Mouse (Mus musculus) E14TG2a.4 (cell line): ENCODE data around the gene Mdm1.

Experiments used
- H3K27me3 ChIP-seq: 2 replicates; pipeline ENCODE4 v1.6.1; 2014; ENCODE audit warnings: low read length, control low read depth; ENCODE audit not compliant: insufficient read depth
- H3K36me3 ChIP-seq: 2 replicates; pipeline ENCODE4 v1.6.1; 2014; ENCODE audit warnings: low read length, control low read depth; ENCODE audit not compliant: insufficient read depth
- H3K4me1 ChIP-seq: replicated peaks from 2 replicates; pipeline ENCODE4 v1.6.1; 2014; ENCODE audit warnings: low read depth, low read length, control low read depth
- H3K4me3 ChIP-seq: replicated peaks from 2 replicates; pipeline ENCODE4 v1.5.1; 2014; ENCODE audit warnings: mild to moderate bottlenecking, low read length
- H3K9me3 ChIP-seq: 2 replicates; pipeline ENCODE4 v1.6.1; 2014; ENCODE audit warnings: low read length, control low read depth
- CTCF ChIP-seq: conservative IDR thresholded peaks from 2 replicates; pipeline ENCODE4 v1.5.1; 2014; ENCODE audit warnings: low read length
- NANOG ChIP-seq: IDR thresholded peaks from 2 replicates; pipeline ENCODE4 v1.6.1; 2014; ENCODE audit warnings: borderline replicate concordance, low read length, mixed read lengths
- POU5F1 ChIP-seq: IDR thresholded peaks from 2 replicates; pipeline ENCODE4 v1.6.1; 2014; ENCODE audit warnings: low read length, borderline replicate concordance

Gene Mdm1

GRCm38 (mm10) chr10:118114271-118114670 lies 27.3 kb upstream of the Mdm1 start:
- peaks cover 30% of the 10 kb centered on the region for H3K4me1 ChIP-seq
- no peaks in the 10 kb centered on the region for H3K9me3 ChIP-seq
- H3K27me3 ChIP-seq, result 0 out of 2 replicates have a peak, but pooled peaks cover 2% of the 10 kb centered on the region
- TF ChIP-seq CTCF (no peak), NANOG (no peak), POU5F1 (no peak)
- no peaks in the 10 kb centered on the region for H3K36me3 ChIP-seq
- H3K4me3 ChIP-seq, result no peak overlapping the region

- Histone ChIP-seq H3K36me3 (no peaks in the 10 kb centered on the region), H3K9me3 (no peaks in the 10 kb centered on the region), H3K4me3 (no peak overlapping the region), H3K4me1 (peaks cover 31% of the 10 kb centered on the region), H3K27me3 (peaks cover 12% of the 10 kb centered on the region; the same call in 1 of the 2 replicates)
- no peak for TF ChIP-seq CTCF
Observed at GRCm38 (mm10) chr10:118116456-118116855, 25.2 kb upstream of the Mdm1 start.

DNA sequence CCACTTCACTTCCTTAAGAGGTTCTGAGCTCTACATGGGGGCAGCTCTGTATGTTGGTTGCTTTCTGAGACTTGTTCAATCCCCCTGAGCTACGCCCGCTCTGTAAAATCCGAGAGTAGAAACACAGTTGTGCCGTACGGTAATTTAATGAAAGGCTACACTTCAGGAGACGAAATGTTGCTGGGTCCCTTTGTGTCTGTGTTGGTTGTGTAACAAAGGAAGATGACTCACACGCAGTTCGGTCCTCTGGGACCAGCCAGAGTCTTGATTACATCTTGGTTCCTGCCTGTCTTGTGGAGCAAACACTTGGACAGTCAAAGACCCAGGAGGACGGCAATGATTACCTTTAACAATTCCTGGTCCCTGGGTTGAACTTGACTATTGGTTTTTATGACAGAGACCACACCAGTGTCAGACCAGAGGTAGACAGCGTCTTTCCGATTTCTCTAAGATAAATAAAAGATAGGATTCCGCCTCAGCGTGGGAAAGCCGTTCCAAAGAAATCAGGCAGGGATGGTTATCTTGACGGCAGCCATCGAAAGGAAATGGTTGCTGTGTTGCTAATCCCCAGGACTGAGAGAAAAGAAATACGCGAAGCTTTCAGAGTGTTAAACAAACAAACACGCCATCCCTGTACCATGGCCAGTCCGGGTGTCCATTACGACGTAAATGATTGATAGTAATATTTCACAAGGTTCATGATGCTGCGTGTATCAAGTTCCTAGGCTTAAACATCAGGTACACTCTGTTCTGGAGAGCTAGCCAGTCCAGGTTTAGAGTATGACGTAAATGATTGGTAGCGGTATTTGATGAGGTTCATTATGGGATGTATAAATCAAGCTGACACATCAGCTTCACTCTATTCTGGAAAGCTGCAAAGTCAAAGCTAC lies 20.3 kb upstream of the Mdm1 start:
- TF ChIP-seq NANOG (no peak), POU5F1 (no peak), CTCF (no peak)
- no peaks in the 10 kb centered on the region for H3K36me3 ChIP-seq
- H3K4me3 ChIP-seq, result no peak overlapping the region
- no peaks in the 10 kb centered on the region for H3K9me3 ChIP-seq
- H3K27me3 ChIP-seq, result peaks cover 15% of the 10 kb centered on the region; the same call in 1 of the 2 replicates
- H3K4me1 ChIP-seq, result peaks cover 46% of the 10 kb centered on the region

GRCm38 (mm10) chr10:118121937-118122285 lies 19.7 kb upstream of the Mdm1 start:
- Histone ChIP-seq H3K9me3 (no peaks in the 10 kb centered on the region), H3K36me3 (no peaks in the 10 kb centered on the region), H3K4me1 (peaks cover 52% of the 10 kb centered on the region), H3K4me3 (no peak overlapping the region), H3K27me3 (peaks cover 17% of the 10 kb centered on the region)
- TF ChIP-seq CTCF (no peak), POU5F1 (peak; percentile 68; the same call in 1 of the 2 replicates), NANOG (no peak; the same call in 1 of the 2 replicates)

GRCm38 (mm10) chr10:118122441-118123162 lies 19.0 kb upstream of the Mdm1 start:
- H3K9me3 ChIP-seq, result no peaks in the 10 kb centered on the region
- H3K36me3 ChIP-seq, result no peaks in the 10 kb centered on the region
- H3K27me3 ChIP-seq, result peaks cover 23% of the 10 kb centered on the region
- H3K4me3 ChIP-seq, result no peak overlapping the region
- H3K4me1 ChIP-seq, result peaks cover 52% of the 10 kb centered on the region
- TF ChIP-seq NANOG (no peak), CTCF (no peak), POU5F1 (no peak)

DNA sequence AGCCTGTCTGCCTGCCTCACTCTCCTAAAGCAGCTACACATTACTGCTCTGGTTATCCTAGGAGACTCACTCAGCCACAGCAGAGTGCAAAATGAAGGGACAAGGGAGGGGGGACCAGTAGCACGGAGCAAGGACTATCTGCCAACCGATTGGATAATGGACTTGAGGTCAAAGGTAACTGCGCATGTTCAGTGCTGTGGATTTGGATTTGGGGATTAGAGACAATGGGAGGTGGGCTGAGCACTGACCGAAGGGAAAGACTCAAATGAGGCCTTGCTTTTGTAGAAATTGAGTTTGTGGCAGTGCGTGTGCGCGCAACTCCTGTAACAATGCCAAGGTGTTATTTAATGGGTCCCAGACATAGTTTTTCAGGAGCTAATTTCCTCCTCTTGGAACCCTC lies 16.4 kb upstream of the Mdm1 start:
- Histone ChIP-seq H3K9me3 (no peaks in the 10 kb centered on the region), H3K36me3 (no peaks in the 10 kb centered on the region), H3K4me1 (peaks cover 75% of the 10 kb centered on the region), H3K27me3 (peaks cover 29% of the 10 kb centered on the region), H3K4me3 (peak overlapping the region; percentile 10; the same call in 1 of the 2 replicates)
- TF ChIP-seq CTCF (no peak), NANOG (no peak), POU5F1 (no peak)

GRCm38 (mm10) chr10:118125776-118126445 lies 15.7 kb upstream of the Mdm1 start:
- Histone ChIP-seq H3K36me3 (no peaks in the 10 kb centered on the region), H3K4me3 (peak overlapping the region; percentile 37; the same call in 1 of the 2 replicates), H3K4me1 (peaks cover 73% of the 10 kb centered on the region), H3K9me3 (no peaks in the 10 kb centered on the region), H3K27me3 (peaks cover 26% of the 10 kb centered on the region)
- TF ChIP-seq CTCF (0 out of 2 replicates have a peak, but pooled peaks have one; percentile 9), POU5F1 (peak; percentile 73; the same call in 1 of the 2 replicates), NANOG (0 out of 2 replicates have a peak, but pooled peaks have one; percentile 10)
